Mouse (Mus musculus): ENCODE data around the gene Lgals9. TPM values are rescaled to one million over a fixed set of nuclear protein-coding genes. Genes with fewer than 3 reads are reported as not detected.

Lgals9 gene
- polyA plus RNA-seq, 1 experiment from 2014 or later = 9.0 TPM

DNA sequence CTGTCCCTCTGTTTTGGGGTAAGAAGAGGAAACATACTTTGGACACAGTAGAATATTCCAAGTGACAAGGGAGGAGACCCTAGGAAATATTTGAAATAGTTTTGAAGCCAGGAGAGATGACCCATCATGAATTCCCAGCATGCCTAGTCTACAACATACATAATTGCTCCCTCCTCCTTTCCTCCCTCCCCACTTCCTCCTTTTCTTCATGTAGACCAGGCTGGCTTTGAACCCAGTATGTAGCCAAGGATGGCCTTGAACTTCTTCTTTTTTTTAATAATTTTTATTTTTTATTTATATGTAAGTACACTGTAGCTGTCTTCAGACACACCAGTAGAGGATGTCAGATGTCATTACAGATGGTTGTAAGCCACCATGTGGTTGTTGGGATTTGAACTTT, 759 bp upstream of the Lgals9 start:
- H3K4me3 ChIP-seq = no peak overlapping the region
- H3K4me1 ChIP-seq = no peaks in the 10 kb centered on the region
- no peak overlapping the region for H3K9ac ChIP-seq
- H3K4me2 ChIP-seq (replicated peaks) = no peak overlapping the region
- no peaks in the 10 kb centered on the region for H3K27me3 ChIP-seq
- H3K36me3 ChIP-seq = no peaks in the 10 kb centered on the region
- no peak for ATAC-seq (ENCODE audit: insufficient number of reproducible peaks, insufficient read depth, low FRiP score, low TSS enrichment)
- H3K27ac ChIP-seq = no peak overlapping the region
- H3K9me3 ChIP-seq = peaks cover 4% of the 10 kb centered on the region; the same call in 1 of the 2 replicates

DNA sequence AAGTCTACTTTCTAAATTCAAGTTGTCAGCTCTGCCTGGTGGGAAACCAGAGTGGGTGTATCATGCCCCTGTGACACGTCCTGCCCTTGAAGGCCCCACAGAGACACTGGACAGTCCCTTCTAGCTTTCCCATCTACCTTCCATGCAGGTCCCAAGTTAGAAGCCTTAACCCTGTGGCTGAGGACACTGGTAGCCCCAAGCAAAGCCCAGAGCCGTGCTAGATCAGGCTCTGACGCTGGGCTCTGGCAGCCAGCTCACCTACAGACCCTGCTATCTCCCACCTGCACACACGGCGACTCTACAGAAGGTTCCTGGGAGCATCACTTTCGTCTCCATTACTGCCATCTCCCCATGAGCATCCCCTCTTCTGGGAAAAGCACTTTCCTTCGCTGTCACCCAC, 1.2 kb downstream of the Lgals9 start:
- Histone ChIP-seq H3K27ac (no peak overlapping the region), H3K4me1 (no peaks in the 10 kb centered on the region), H3K4me3 (no peak overlapping the region), H3K27me3 (no peaks in the 10 kb centered on the region), H3K36me3 (no peaks in the 10 kb centered on the region), H3K4me2 (replicated peaks) (no peak overlapping the region), H3K9me3 (no peaks in the 10 kb centered on the region), H3K9ac (no peak overlapping the region)
- no peak for ATAC-seq (ENCODE audit: insufficient number of reproducible peaks, insufficient read depth, low FRiP score, low TSS enrichment)
- 84% methylated on average over 7 of the region's 7 CpGs for WGBS

DNA sequence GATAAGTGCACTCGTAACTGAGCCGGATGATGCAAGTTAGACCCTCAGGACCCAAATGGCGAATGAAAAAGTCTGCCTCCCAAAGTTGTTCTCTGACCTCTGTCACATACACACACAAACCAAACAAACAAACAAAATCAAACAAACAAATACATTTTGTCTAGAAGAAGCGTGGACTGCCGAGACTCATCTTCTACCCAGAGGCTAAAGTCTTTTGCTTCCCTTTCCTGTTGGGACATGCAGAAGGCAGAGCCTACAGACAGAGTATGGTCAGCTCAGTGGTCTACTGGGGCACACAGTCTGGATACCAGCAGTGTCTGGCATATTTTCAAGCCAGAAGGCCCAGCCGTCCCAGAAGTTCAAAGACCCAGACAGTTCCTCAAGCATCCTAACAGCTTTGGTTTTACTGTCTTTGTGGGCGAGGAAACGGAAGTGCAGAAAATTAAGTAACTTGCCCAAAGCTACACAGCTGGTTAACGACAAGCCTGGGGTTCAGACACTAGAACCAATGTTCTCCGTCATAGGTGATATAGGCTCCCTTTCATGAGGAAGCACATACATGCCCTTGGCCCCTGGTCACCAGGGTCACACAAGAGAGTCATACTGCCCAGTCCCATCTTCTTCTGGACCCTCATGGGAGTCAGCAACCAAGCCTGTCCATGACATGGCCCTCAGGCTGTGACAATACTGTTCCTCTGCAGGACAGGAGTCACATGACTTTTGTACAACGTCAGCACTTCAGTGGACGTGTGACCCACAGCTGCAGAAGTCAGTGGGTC, 2.0 kb downstream of the Lgals9 start:
- Histone ChIP-seq H3K36me3 (no peaks in the 10 kb centered on the region), H3K4me2 (replicated peaks) (no peak overlapping the region), H3K27ac (no peak overlapping the region), H3K9me3 (no peaks in the 10 kb centered on the region), H3K27me3 (no peaks in the 10 kb centered on the region), H3K9ac (no peak overlapping the region), H3K4me3 (no peak overlapping the region), H3K4me1 (no peaks in the 10 kb centered on the region)
- ATAC-seq (ENCODE audit: insufficient number of reproducible peaks, insufficient read depth, low FRiP score, low TSS enrichment) = no peak
- 75% methylated on average over 12 of the region's 12 CpGs for WGBS

DNA sequence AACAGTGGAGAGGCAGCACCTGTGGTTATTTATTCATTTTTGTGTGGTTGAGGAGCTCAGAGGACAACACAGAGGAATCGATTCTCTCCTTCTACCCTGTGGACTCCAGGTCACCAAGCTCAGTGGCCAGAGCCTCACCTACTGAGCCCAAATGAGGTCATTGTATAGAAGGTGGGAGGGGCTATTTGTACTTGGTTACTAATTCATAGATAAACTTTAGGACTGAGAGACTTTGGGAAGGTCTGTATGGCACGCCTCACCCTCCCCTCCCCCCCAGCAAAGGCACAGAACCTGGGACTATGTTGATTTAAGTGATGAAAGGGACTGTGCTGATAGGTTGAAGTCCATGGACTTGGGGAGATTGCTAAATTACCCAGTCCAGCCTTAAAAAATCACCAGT, 2.7 kb downstream of the Lgals9 start:
- ATAC-seq (ENCODE audit: insufficient number of reproducible peaks, insufficient read depth, low FRiP score, low TSS enrichment) = no peak
- Histone ChIP-seq H3K27ac (no peak overlapping the region), H3K4me1 (no peaks in the 10 kb centered on the region), H3K36me3 (no peaks in the 10 kb centered on the region), H3K4me2 (replicated peaks) (no peak overlapping the region), H3K9ac (no peak overlapping the region), H3K4me3 (no peak overlapping the region), H3K9me3 (no peaks in the 10 kb centered on the region), H3K27me3 (no peaks in the 10 kb centered on the region)
- WGBS = 86% methylated on average over 2 of the region's 2 CpGs

DNA sequence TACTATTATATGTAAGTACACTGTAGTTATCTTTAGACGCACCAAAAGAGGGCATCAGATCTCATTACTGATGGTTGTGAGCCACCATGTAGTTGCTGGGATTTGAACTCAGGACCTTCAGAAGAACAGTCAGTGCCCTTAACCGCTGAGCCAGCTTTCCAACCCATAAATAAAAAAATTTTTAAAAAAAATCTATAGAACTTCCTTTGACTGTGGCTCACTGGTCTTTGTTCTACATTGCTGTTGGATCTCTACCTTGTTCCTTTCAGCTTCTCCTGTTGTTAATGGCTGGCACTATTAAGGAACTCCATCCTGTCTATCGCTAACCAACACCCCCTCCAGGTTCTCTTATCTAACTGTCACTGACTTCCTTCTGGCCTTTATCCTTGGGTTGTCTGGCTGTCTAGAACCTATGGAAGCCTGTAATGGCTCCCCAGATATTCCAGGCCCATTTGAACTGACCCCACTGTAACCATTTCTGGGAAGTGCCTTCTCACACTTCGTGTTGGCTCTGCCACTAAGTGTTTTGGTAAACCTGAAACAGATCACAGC, 4.6 kb downstream of the Lgals9 start:
- ATAC-seq (ENCODE audit: insufficient number of reproducible peaks, insufficient read depth, low FRiP score, low TSS enrichment) = no peak

DNA sequence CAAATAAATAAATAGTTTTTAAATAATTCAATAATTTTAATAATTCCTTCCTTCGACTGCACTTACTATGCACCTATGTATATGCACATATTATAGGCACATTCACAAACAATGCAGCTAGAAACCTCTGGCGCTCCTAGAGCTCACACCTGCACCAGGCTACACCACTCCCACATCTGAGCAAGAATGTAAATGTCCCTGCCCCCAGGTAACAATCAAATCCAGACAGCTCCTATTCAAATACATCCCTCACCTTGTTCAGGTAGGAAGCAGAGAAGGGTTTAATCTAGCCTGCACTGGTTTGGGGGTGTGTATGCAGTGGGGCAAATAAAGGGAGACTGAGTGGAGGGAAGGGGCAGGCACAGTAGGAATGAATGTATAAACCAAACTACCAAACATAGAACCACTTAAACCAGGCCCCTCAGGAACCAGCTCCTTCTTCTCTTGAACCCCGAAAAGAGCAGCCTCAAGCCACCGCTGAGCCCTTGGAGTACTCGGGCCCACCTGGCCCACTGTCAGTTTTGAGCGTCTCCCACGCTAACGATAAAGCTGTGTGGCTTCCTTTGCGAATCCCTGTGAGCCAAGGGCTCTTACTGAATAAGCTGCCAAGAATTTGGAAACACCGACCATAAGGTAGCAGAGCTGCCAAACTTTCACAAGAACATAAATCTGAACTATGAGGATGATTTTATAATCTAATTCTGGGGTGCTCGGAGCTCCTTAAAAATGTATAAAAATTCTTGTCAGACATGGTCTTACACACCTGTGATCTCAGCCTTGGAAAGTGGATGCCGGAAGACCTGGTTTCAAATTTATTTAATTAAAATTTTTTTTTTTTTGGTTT, 6.3 kb downstream of the Lgals9 start:
- WGBS = 85% methylated on average over 12 of the region's 12 CpGs
- H3K4me1 ChIP-seq = no peaks in the 10 kb centered on the region
- no peak for ATAC-seq (ENCODE audit: insufficient number of reproducible peaks, insufficient read depth, low FRiP score, low TSS enrichment)
- H3K9ac ChIP-seq = no peak overlapping the region
- no peak overlapping the region for H3K4me2 ChIP-seq (replicated peaks)
- H3K27ac ChIP-seq = no peak overlapping the region
- no peaks in the 10 kb centered on the region for H3K9me3 ChIP-seq
- H3K27me3 ChIP-seq = no peaks in the 10 kb centered on the region
- H3K4me3 ChIP-seq = no peak overlapping the region
- no peaks in the 10 kb centered on the region for H3K36me3 ChIP-seq

More for the DNA sequence above, 4.6 kb downstream of the Lgals9 start:
- Histone ChIP-seq H3K27ac (no peak overlapping the region), H3K4me3 (no peak overlapping the region), H3K4me1 (no peaks in the 10 kb centered on the region), H3K36me3 (no peaks in the 10 kb centered on the region), H3K27me3 (no peaks in the 10 kb centered on the region), H3K9me3 (no peaks in the 10 kb centered on the region), H3K4me2 (replicated peaks) (no peak overlapping the region), H3K9ac (no peak overlapping the region)
- WGBS = 72% methylated on average over 4 of the region's 4 CpGs

DNA sequence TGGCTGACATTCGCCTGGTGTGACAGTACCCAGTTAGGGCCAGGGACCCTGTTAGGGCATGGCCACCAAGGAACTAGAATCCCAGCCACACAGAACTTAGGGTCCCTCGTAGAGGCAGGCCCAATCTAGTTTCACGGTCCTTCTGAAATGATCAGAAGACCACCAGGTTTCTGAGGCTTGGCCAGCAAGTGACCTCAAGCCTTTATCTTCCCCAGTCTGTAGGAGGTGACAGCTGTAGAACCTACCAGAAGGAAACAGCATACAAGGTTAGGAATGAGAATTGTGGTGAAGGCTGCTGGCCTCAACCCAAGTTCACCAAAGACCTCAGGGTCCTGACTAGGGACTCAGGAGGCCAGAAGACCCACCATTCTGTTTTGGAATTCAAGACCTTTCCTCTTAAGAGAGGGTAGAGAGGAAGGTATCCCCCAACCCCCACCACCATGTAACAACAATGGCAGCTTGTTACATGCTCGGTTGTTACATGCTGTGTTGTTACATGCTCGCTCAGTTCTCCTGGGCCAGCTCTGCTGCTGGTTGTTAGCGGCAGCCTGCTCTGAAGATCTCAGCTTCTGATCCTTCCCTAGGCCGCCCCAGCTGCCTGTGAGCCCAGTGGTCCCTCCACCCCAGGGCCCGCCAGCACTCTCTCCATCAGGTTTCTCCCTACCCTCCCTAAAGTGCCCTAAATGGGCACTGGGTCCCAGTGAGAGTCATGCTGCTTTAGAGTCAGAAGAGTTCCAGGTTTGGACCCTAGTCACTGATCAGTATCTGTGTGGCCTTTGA, 7.8 kb downstream of the Lgals9 start:
- Histone ChIP-seq H3K36me3 (no peaks in the 10 kb centered on the region), H3K9ac (no peak overlapping the region), H3K4me2 (replicated peaks) (no peak overlapping the region), H3K27ac (no peak overlapping the region), H3K27me3 (no peaks in the 10 kb centered on the region), H3K9me3 (no peaks in the 10 kb centered on the region), H3K4me1 (peaks cover 15% of the 10 kb centered on the region), H3K4me3 (no peak overlapping the region)
- no peak for ATAC-seq (ENCODE audit: insufficient number of reproducible peaks, insufficient read depth, low FRiP score, low TSS enrichment)
- 72% methylated on average over 8 of the region's 8 CpGs for WGBS

DNA sequence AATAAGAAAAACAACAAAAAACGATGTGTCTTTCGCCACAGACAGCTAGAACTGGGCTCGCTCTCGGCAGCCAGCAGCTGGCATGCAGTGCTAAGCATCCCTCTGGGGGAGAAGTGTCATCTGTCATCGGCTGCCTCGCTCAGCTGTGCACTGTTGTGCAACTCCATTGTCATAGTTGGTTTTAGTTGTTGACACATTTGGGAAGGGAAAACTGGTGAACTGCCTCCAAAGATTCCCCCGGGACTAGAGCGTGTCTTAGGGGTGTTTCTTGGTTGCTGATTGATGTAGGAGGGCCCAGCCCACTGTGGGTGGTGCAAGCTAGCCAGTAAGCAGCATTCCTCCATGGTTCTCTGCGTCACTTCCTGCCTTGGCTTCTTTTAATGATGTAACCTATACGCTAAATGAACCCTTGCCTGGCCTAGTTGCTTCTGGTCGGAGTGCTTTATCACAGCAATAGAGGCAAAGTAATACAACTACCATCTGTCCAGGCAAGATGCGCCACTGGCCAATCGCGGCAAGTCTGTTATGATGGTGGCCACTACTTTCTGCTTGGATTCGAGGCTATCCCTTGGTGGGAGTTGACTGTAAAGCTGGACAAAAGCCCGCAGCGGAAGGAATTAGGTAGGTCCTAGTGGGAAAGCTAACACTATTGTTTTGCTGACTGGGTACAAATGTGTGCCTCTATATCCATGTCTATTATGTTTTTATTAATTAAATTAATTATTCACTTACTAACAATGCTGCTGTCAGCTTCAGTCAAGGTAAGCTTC, 11.2 kb downstream of the Lgals9 start:
- H3K27ac ChIP-seq = no peak overlapping the region

DNA sequence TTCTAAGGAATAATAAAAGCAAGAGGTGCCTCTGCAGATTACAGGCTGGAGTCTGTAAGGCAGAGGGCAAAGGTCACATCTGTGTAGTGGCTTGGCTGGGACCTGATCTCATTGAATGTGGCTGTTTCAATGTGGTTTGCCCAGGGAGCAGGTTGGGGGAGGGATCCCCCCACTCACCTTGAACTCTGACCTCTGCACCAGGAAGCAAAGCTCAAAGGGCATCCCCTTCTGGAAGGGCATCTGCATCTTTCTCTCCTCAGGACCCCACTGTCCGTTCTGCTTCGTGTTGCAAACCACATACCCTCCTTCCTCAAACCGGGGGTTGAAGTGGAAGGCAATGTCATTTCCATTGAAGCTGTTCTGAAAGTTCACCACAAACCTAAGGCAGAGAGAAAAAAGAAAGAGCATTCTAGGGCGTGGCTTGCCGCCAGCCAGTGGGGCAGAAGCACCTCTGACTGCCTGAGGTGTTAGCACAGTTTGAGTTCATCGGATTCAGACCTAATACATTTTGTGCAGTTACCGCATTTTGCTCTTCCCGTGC, 11.9 kb downstream of the Lgals9 start:
- no peaks in the 10 kb centered on the region for H3K27me3 ChIP-seq
- no peak for ATAC-seq (ENCODE audit: insufficient number of reproducible peaks, insufficient read depth, low FRiP score, low TSS enrichment)
- WGBS = 43% methylated on average over 8 of the region's 8 CpGs
- no peak overlapping the region for H3K27ac ChIP-seq
- H3K36me3 ChIP-seq = no peaks in the 10 kb centered on the region
- no peak overlapping the region for H3K4me2 ChIP-seq (replicated peaks)
- H3K9me3 ChIP-seq = no peaks in the 10 kb centered on the region
- peaks cover 15% of the 10 kb centered on the region for H3K4me1 ChIP-seq
- no peak overlapping the region for H3K4me3 ChIP-seq
- H3K9ac ChIP-seq = no peak overlapping the region

More for the DNA sequence above, 11.2 kb downstream of the Lgals9 start:
- Histone ChIP-seq H3K36me3 (no peaks in the 10 kb centered on the region), H3K9ac (no peak overlapping the region), H3K4me1 (peaks cover 15% of the 10 kb centered on the region), H3K27me3 (no peaks in the 10 kb centered on the region), H3K4me2 (replicated peaks) (no peak overlapping the region), H3K4me3 (no peak overlapping the region), H3K9me3 (no peaks in the 10 kb centered on the region)
- WGBS = 63% methylated on average over 17 of the region's 17 CpGs
- ATAC-seq (ENCODE audit: insufficient number of reproducible peaks, insufficient read depth, low FRiP score, low TSS enrichment) = no peak

DNA sequence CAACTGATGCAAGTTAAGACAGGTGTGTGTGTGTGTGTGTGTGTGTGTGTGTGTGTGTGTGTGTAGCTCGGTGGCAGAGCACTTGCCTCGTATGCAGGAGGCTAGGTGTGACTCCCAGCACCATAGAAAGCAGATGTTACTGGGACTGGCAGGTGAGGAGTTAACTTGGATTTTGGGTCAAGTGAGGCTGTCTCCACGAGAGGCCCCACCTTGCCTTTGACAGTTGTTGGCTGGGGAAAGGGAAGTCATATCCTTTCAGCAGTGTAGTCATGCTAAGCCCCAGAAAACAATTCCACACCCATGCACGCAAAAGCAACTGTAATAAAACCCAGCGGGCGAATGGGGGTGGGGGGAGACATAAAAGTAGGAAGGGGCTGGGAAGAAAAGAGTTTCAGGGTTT, 12.4 kb downstream of the Lgals9 start:
- ATAC-seq (ENCODE audit: insufficient number of reproducible peaks, insufficient read depth, low FRiP score, low TSS enrichment) = no peak
- H3K9me3 ChIP-seq = no peaks in the 10 kb centered on the region
- 29% methylated on average over 6 of the region's 6 CpGs for whole genome bisulfite sequencing
- no peaks in the 10 kb centered on the region for H3K27me3 ChIP-seq
- peaks cover 15% of the 10 kb centered on the region for H3K4me1 ChIP-seq
- no peak overlapping the region for H3K9ac ChIP-seq
- H3K4me3 ChIP-seq = no peak overlapping the region
- no peaks in the 10 kb centered on the region for H3K36me3 ChIP-seq
- no peak overlapping the region for H3K27ac ChIP-seq
- H3K4me2 ChIP-seq (replicated peaks) = no peak overlapping the region

DNA sequence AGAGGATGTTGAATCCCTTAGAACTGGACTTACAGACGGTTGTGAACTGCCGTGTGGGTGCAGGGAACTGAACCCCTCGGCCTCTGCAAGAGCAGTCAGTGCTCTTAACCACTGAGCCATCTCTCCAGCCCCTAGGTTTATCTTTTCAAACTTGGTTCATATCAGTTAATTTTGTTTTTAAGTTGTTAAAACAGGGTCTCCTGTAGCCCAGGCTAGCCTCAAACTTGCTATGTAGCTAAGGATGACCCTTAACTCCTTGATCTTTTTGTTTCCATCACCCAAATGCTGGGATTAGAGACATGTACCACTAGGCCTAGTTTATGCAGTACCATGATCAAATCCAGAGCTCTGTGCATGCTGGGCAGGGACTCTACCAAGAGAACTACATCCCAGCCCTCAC, 13.0 kb downstream of the Lgals9 start:
- WGBS = 86% methylated on average over 3 of the region's 3 CpGs
- Histone ChIP-seq H3K4me3 (no peak overlapping the region), H3K27me3 (no peaks in the 10 kb centered on the region), H3K9me3 (no peaks in the 10 kb centered on the region), H3K4me2 (replicated peaks) (no peak overlapping the region), H3K4me1 (peaks cover 15% of the 10 kb centered on the region), H3K9ac (no peak overlapping the region), H3K36me3 (no peaks in the 10 kb centered on the region), H3K27ac (no peak overlapping the region)
- ATAC-seq (ENCODE audit: insufficient number of reproducible peaks, insufficient read depth, low FRiP score, low TSS enrichment) = no peak
